ENCODE assay signal across 8 mouse cellular contexts in genomic region chr2:11542640-11543039, GRCm38 (mm10). TPM values are rescaled to one million over a fixed set of nuclear protein-coding genes. Genes with fewer than 3 reads are reported as not detected.
DNase-seq lines count a peak whose midpoint lies in the region; ATAC-seq lines count a peak whose summit lies in the region.

No protein-coding gene starts in this region.

- DNase-seq in A20 (ENCODE audit: low read depth, low spot score), result peak; percentile 77
- DNase-seq in adrenal gland, adult 18-20 months (ENCODE audit: low spot score in 2 of 2), result peak; percentile 77 to 80
- peak; percentile 59 for DNase-seq in embryo, embryonic 11 days
- DNase-seq in gastrocnemius, postnatal 4 days (ENCODE audit: low spot score in 2 of 2), result peak; percentile 65 to 77
- peak; percentile 87 for DNase-seq in kidney, postnatal 10 days
- peak; percentile 88 for DNase-seq in testis, postnatal 10 days (ENCODE audit: low spot score)

- no peak overlapping the region for H3K4me3 ChIP-seq in liver, embryonic 15.5 days (replicated peaks)
- no peak overlapping the region for H3K4me3 ChIP-seq in neural tube, embryonic 14.5 days (ENCODE audit: low read depth, low read length)

- no peaks in the 10 kb centered on the region for H3K27me3 ChIP-seq in liver, embryonic 15.5 days
- H3K27me3 ChIP-seq in neural tube, embryonic 14.5 days (ENCODE audit: control insufficient read depth, insufficient read depth, low read length), result no peaks in the 10 kb centered on the region

- no peak overlapping the region for H3K27ac ChIP-seq in liver, embryonic 15.5 days (replicated peaks)
- H3K27ac ChIP-seq in neural tube, embryonic 14.5 days (ENCODE audit: low read depth, low read length), result no peak overlapping the region

- 51% methylated on average over 1 of the region's 1 CpGs for WGBS in liver, embryonic 15.5 days (ENCODE audit: insufficient replicate concordance)
- WGBS in neural tube, embryonic 14.5 days, result 91% methylated on average over 1 of the region's 1 CpGs

- no peak overlapping the region for H3K9ac ChIP-seq in liver, embryonic 15.5 days
- H3K9ac ChIP-seq in neural tube, embryonic 14.5 days (replicated peaks; ENCODE audit: low read depth, low read length), result no peak overlapping the region

- H3K36me3 ChIP-seq in liver, embryonic 15.5 days (replicated peaks), result no peaks in the 10 kb centered on the region
- no peaks in the 10 kb centered on the region for H3K36me3 ChIP-seq in neural tube, embryonic 14.5 days (ENCODE audit: control insufficient read depth, insufficient read depth, low read length)

- ATAC-seq in liver, embryonic 15.5 days (ENCODE audit: insufficient read depth), result 0 out of 2 replicates have a peak, but pooled peaks have one; percentile 25
- ATAC-seq in neural tube, embryonic 14.5 days (ENCODE audit: low read depth), result peak; percentile 88; the same call in 1 of the 2 replicates

- H3K4me1 ChIP-seq in liver, embryonic 15.5 days (replicated peaks), result peaks cover 26% of the 10 kb centered on the region; the same call in 1 of the 2 replicates
- no peaks in the 10 kb centered on the region for H3K4me1 ChIP-seq in neural tube, embryonic 14.5 days (ENCODE audit: control insufficient read depth, insufficient read depth, low read length)

- H3K9me3 ChIP-seq in liver, embryonic 15.5 days (replicated peaks), result no peaks in the 10 kb centered on the region
- no peaks in the 10 kb centered on the region for H3K9me3 ChIP-seq in neural tube, embryonic 14.5 days (ENCODE audit: control insufficient read depth, low read length)

- no peak overlapping the region for H3K4me2 ChIP-seq in liver, embryonic 15.5 days
- H3K4me2 ChIP-seq in neural tube, embryonic 14.5 days (ENCODE audit: low read depth, low read length), result no peak overlapping the region

RNA-seq across cellular contexts. Expression of gene Pfkfb3, which starts 11.2 kb away (rescaled TPM):
- total RNA-seq in adrenal gland, adult 18-20 months (2021), result 100 to 1,000 TPM; 162 to 232 TPM
- total RNA-seq in gastrocnemius, postnatal 4 days (2021), result 10 to 100 TPM in 1 of 2 experiments, 1 to 10 TPM in 1; 9.2 to 17.3 TPM
- 4.6 and 5.8 TPM in 2 replicates for polyA plus RNA-seq in liver, embryonic 15.5 days (2015; fragmentation: Nextera tagmentation; extraction: Ambion mirVana)
- 31.7 and 38.0 TPM in 2 replicates for polyA plus RNA-seq in neural tube, embryonic 14.5 days (2014; fragmentation: Nextera tagmentation; extraction: Ambion mirVana)

Comparison
In these comparisons a context has a peak if more than half of its experiments do, and no peak if none do; other contexts are left out.
1. RNA of gene Pfkfb3, which starts 11.2 kb away (total RNA-seq): 162 to 232 TPM in adrenal gland, adult 18-20 months; 9.2 to 17.3 TPM in gastrocnemius, postnatal 4 days; every median in the first group is over 4 times any median in the second.
2. Peak in every context shown above with its lines, with median percentiles within 50 percentile points of each other: DNase-seq.